Mouse (Mus musculus): ENCODE measurements at regions not wholly inside any gene's neighbourhood (a gene's known extent, or its start where the extent isn't known, plus 50 kb on each side); places are given as distances from the start of the nearest gene placed in this dataset.
"Not testable (repeated sequence)": the region's sequence is repeated elsewhere in the genome, so short reads cannot be mapped to it uniquely, and the experiment has no call there.

DNA sequence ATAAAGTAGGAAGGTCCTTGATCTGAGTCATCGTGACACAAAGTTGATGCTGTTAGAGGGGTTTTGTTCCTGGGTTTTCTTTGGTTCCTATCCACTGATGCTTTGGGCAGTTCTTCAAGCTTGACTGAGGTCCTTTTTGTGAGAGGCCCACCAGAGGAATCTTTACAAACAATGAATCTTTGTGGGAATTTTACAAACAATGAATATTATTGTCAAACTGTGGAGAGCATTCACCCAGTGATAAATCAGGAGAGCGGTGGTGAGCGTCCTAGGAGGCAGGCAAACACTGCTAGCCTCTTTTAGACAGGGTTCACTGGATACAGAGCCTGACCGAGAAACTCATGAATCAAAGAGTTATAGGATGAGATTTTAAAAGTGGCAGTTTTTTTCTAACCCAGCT, 268.9 kb upstream of the 4933412E24Rik start:
- TF ChIP-seq CTCF (IDR thresholded peaks at IDR 0.05; ENCODE audit: borderline replicate concordance, insufficient read depth, low read depth, low read length) (no peak), POLR2A (IDR thresholded peaks at IDR 0.05; ENCODE audit: borderline replicate concordance, insufficient read depth, low read length) (no peak)
- H3K27me3 ChIP-seq (ENCODE audit: control insufficient read depth, insufficient read depth, low read length), result no peaks in the 10 kb centered on the region
- no peak overlapping the region for H3K4me3 ChIP-seq (replicated peaks; ENCODE audit: insufficient read depth, low read depth, low read length)
- no peak for DNase-seq
- H3K4me1 ChIP-seq (ENCODE audit: control insufficient read depth, insufficient read depth, low read length), result no peaks in the 10 kb centered on the region
- 51% methylated on average over 4 of the region's 4 CpGs for WGBS
- H3K27ac ChIP-seq (ENCODE audit: insufficient read depth, low read length), result no peak overlapping the region

DNA sequence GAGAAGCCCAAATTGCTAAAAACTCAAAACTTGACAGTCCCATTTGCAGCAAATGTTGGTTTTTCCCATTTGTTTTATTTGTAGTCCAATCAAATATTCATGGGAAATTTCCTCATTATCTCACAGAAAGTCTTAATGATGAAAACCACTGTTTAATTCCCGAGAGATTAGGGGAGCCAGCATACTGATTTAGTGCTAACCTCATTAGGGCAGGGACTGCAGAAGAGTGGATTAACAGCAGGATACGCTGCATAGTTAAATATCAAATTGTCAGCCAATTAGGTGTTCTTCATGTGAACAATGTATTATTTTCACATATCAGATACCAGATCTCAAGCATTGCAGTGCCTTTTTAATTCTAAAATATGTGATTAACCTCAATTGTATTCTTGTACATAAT, 264.0 kb upstream of the 4933412E24Rik start:
- Histone ChIP-seq H3K4me1 (ENCODE audit: control insufficient read depth, insufficient read depth, low read length) (no peaks in the 10 kb centered on the region), H3K4me3 (replicated peaks; ENCODE audit: insufficient read depth, low read depth, low read length) (no peak overlapping the region), H3K27me3 (ENCODE audit: control insufficient read depth, insufficient read depth, low read length) (no peaks in the 10 kb centered on the region), H3K27ac (ENCODE audit: insufficient read depth, low read length) (no peak overlapping the region)
- no peak for DNase-seq
- TF ChIP-seq CTCF (IDR thresholded peaks at IDR 0.05; ENCODE audit: borderline replicate concordance, insufficient read depth, low read depth, low read length) (no peak), POLR2A (IDR thresholded peaks at IDR 0.05; ENCODE audit: borderline replicate concordance, insufficient read depth, low read length) (no peak)
- 82% methylated on average over 2 of the region's 2 CpGs for WGBS

DNA sequence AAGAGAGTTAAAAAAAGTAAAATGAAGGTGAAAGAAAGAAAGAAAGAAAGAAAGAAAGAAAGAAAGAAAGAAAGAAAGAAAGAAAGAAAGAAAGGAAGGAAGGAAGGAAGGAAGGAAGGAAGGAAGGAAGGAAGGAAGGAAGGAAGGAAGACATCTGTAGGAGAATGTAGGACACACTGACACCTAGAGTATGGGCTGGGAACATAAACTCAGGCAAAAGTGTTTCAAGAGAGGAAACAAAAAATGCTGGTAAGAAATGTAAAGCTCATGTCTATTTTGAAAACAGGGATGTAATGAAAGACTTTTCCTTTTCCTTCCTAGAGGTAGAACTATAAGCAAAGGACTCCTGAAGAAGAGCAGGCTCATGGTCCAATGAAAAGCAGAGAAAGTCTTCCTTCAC, 237.2 kb upstream of the 4933412E24Rik start:
- not testable (repeated sequence) for H3K27me3 ChIP-seq (ENCODE audit: control insufficient read depth, insufficient read depth, low read length); H3K4me3 ChIP-seq (replicated peaks; ENCODE audit: insufficient read depth, low read depth, low read length); H3K27ac ChIP-seq (ENCODE audit: insufficient read depth, low read length); H3K4me1 ChIP-seq (ENCODE audit: control insufficient read depth, insufficient read depth, low read length); DNase-seq

DNA sequence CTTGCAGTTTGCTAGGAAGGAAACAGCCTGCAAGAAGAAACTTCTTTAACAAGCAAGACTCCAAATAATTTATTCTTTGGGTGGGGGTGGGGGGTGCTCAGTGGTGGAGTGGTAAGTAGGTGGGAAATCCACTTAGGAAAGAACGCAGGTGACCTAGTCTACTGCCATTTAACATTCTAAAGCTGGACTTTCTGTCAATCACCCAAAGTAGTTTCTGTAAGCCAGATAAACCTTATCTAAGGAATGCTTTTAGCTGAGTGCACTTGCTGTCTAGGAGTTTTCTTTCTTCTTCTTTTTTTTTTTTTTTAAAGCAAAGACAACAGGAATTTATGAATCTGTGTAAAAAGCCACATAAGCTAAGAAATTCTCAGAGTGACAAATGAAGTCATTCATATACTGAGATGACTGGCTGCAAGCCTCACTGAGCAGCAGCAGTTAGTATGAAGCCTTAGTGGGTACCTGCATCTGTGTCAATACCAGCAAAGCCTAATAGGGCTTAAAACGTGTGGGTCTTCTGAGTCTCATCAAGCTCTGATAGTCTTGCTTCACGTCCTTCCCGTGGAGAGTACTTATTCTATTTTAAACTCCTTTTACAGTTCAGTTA, 210.0 kb upstream of the 4933412E24Rik start:
- 79% methylated on average over 4 of the region's 4 CpGs for WGBS
- no peaks in the 10 kb centered on the region for H3K4me1 ChIP-seq (ENCODE audit: control insufficient read depth, insufficient read depth, low read length)
- H3K27me3 ChIP-seq (ENCODE audit: control insufficient read depth, insufficient read depth, low read length), result no peaks in the 10 kb centered on the region
- no peak overlapping the region for H3K4me3 ChIP-seq (replicated peaks; ENCODE audit: insufficient read depth, low read depth, low read length)
- no peak for DNase-seq
- TF ChIP-seq POLR2A (IDR thresholded peaks at IDR 0.05; ENCODE audit: borderline replicate concordance, insufficient read depth, low read length) (no peak), CTCF (IDR thresholded peaks at IDR 0.05; ENCODE audit: borderline replicate concordance, insufficient read depth, low read depth, low read length) (no peak)
- H3K27ac ChIP-seq (ENCODE audit: insufficient read depth, low read length), result no peak overlapping the region

DNA sequence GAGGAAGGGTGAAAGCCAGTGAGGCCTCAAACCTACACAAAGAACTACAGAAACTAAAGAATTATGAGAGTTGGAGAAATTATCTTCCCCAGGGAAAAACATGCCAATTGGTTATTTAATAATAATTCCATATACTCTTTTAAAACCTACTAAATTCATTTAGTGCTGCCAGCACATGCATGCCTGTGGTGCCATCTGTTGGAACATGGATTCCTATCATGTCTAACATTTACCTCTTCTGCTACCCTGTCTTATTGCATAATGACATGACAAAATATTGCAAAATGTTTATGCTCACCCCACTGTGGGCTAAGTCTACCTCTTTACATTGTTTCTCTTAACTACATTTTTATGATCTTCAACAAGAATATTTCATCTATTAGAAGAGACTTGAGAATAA, 178.7 kb upstream of the 4933412E24Rik start:
- TF ChIP-seq POLR2A (IDR thresholded peaks at IDR 0.05; ENCODE audit: borderline replicate concordance, insufficient read depth, low read length) (no peak), CTCF (IDR thresholded peaks at IDR 0.05; ENCODE audit: borderline replicate concordance, insufficient read depth, low read depth, low read length) (no peak)
- H3K4me1 ChIP-seq (ENCODE audit: control insufficient read depth, insufficient read depth, low read length), result no peaks in the 10 kb centered on the region
- no peak overlapping the region for H3K27ac ChIP-seq (ENCODE audit: insufficient read depth, low read length)
- no peak overlapping the region for H3K4me3 ChIP-seq (replicated peaks; ENCODE audit: insufficient read depth, low read depth, low read length)
- H3K27me3 ChIP-seq (ENCODE audit: control insufficient read depth, insufficient read depth, low read length), result no peaks in the 10 kb centered on the region
- no peak for DNase-seq

DNA sequence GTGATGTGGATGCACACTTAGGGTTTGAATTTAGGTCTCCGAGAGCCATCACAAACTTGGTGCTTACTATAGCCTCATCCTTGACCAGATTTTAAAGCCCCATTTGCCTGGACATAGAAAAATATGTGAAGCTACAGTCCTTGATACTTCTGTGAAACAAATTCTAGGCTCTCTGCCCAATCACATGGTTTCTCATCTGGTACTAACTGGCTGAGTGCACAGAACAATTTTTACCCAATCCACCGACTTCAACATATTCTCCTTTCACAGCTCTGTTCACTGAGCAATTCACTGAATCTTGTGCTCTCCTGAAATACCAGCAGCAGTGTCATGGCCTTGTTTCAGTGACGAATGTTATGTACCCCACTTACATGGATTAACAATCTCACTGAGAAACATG, 176.7 kb upstream of the 4933412E24Rik start:
- no peak overlapping the region for H3K27ac ChIP-seq (ENCODE audit: insufficient read depth, low read length)
- DNase-seq, result no peak
- H3K4me3 ChIP-seq (replicated peaks; ENCODE audit: insufficient read depth, low read depth, low read length), result no peak overlapping the region
- H3K4me1 ChIP-seq (ENCODE audit: control insufficient read depth, insufficient read depth, low read length), result no peaks in the 10 kb centered on the region
- H3K27me3 ChIP-seq (ENCODE audit: control insufficient read depth, insufficient read depth, low read length), result no peaks in the 10 kb centered on the region
- 56% methylated on average over 3 of the region's 3 CpGs for WGBS
- TF ChIP-seq POLR2A (IDR thresholded peaks at IDR 0.05; ENCODE audit: borderline replicate concordance, insufficient read depth, low read length) (no peak), CTCF (IDR thresholded peaks at IDR 0.05; ENCODE audit: borderline replicate concordance, insufficient read depth, low read depth, low read length) (no peak)

DNA sequence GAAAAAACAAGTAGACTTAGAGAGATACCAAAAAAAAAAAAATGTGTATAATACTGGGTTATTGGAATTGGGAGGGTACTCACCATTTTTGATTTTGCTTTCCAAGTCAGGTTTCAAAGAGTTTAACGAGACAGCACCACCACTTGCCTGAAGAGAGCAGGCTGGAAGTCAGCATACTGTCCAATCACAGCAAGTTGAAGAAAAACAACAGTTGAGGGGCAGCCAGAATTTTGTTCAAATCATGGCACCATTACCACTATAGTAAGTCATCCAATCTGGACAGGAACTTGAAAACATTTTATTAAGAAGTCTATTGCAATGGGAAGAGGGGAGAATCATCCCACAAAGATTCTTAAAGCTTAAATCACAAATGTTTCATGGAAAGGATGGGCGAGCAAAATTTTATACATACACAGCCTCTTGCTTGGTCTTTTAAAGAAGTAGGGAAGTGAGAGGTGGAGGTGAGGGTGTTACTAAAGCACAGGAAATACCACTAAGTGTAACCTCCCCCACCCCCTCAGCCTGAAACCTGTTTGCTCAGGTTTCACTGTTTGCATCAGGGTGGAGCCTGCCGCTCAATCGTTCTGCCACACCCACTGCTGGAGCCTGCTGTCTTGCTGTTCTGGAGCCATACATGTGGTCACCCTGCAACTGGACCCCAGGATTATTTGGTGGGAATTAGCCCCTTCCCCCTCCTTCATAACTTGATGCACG, 170.7 kb upstream of the 4933412E24Rik start:
- Histone ChIP-seq H3K4me3 (replicated peaks; ENCODE audit: insufficient read depth, low read depth, low read length) (no peak overlapping the region), H3K27me3 (ENCODE audit: control insufficient read depth, insufficient read depth, low read length) (no peaks in the 10 kb centered on the region), H3K4me1 (ENCODE audit: control insufficient read depth, insufficient read depth, low read length) (no peaks in the 10 kb centered on the region), H3K27ac (ENCODE audit: insufficient read depth, low read length) (no peak overlapping the region)
- no peak for DNase-seq
- no peak for TF ChIP-seq POLR2A (IDR thresholded peaks at IDR 0.05; ENCODE audit: borderline replicate concordance, insufficient read depth, low read length)
- TF ChIP-seq CTCF (IDR thresholded peaks at IDR 0.05; ENCODE audit: borderline replicate concordance, insufficient read depth, low read depth, low read length), result no peak
- WGBS, result 58% methylated on average over 5 of the region's 5 CpGs

DNA sequence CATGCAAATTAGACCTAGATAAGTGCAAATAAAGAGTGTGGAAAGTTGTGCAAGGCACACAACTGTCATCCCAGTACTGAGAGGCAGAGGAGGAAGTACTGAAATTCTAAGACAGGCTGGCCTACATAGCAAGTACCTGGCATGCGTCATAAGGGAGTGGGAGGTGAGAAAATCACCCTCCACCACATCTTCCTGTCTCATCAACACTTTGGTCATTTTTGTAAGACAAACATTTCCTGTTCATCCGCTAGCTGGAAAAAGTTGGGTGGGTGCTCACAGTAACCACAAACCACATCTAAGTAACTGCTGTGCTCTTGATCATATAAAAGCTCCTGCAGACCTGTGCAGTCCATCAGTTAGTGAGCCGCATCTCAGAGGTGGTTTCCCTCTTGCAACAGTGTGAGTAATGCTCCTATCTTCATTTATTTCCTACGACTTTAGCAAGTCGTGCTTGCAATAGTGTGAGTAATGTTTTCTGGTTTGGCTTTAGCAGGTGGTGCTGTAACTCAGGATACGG, 125.2 kb upstream of the 4933412E24Rik start:
- no peak for DNase-seq
- TF ChIP-seq POLR2A (IDR thresholded peaks at IDR 0.05; ENCODE audit: borderline replicate concordance, insufficient read depth, low read length), result no peak
- TF ChIP-seq CTCF (IDR thresholded peaks at IDR 0.05; ENCODE audit: borderline replicate concordance, insufficient read depth, low read depth, low read length), result no peak

More for the DNA sequence above, 125.2 kb upstream of the 4933412E24Rik start:
- 92% methylated on average over 6 of the region's 6 CpGs for WGBS
- H3K27me3 ChIP-seq (ENCODE audit: control insufficient read depth, insufficient read depth, low read length), result no peaks in the 10 kb centered on the region
- no peak overlapping the region for H3K4me3 ChIP-seq (replicated peaks; ENCODE audit: insufficient read depth, low read depth, low read length)
- no peaks in the 10 kb centered on the region for H3K4me1 ChIP-seq (ENCODE audit: control insufficient read depth, insufficient read depth, low read length)
- H3K27ac ChIP-seq (ENCODE audit: insufficient read depth, low read length), result no peak overlapping the region

Data from cerebellum, adult 2 months (tissue).